Mouse (Mus musculus): ENCODE measurements around the gene Gm9747.

DNA sequence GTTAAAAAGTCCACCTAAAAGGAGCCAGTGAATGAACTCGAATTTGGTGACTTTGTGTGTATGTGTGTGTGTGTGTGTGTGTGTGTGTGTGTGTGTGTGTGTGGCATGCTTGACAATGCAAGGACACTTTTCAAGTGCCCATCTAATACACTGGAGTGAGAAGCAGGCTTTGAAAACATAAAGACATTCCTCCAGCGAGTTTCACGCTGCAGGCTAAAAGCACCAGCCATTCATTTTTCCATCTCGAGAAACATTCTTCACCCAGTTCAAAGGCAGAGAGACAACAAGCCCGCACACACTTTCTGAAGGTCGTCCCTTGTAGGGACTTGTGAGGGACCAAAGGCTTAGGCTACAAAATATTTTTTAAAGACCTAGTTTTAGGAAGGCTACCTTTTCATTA, 40.6 kb downstream of the Gm9747 start:
- TF ChIP-seq POLR2A (IDR thresholded peaks at IDR 0.05; ENCODE audit: low read depth, low read length): no peak
- TF ChIP-seq CTCF (IDR thresholded peaks at IDR 0.05; ENCODE audit: extremely low read depth, insufficient read depth, insufficient read length, insufficient replicate concordance): no peak

All from spleen, adult 2 months (tissue).